Mouse (Mus musculus): Measurements from ENCODE around the gene 1700020N01Rik. TPM values are rescaled to one million over a fixed set of nuclear protein-coding genes. Genes with fewer than 3 reads are reported as not detected.

The 1700020N01Rik gene
- total and polyA plus RNA-seq, 2 experiments from 2014 or later, result not detected

DNA sequence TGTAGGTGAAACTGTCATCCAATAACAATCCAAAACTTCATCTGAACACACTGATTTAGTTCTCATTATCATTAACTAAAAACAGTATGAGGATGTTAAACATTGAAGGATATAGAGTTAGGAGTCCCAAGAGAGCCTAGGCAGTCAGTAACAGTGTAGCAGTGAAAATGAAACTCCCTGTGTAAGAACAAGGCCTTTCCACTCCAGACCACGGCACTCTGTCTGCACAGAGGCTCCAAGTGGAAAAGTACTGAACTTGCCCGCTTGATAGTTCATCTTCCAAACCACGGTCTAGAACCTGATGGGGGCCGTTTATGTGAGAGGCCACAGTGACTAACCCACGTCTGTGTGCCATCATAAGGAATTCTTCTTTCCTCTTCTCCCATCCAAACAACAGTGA is 77.2 kb downstream of the 1700020N01Rik start:
- no peak for ATAC-seq
- 89% methylated on average over 5 of the region's 5 CpGs for WGBS
- no peaks in the 10 kb centered on the region for H3K9me3 ChIP-seq (ENCODE audit: low read length)

More for the DNA sequence above, 77.2 kb downstream of the 1700020N01Rik start:
- Histone ChIP-seq H3K27me3 (ENCODE audit: insufficient read depth, low read length) (no peaks in the 10 kb centered on the region), H3K4me3 (ENCODE audit: low read depth, low read length) (no peak overlapping the region), H3K4me1 (ENCODE audit: insufficient read depth) (no peaks in the 10 kb centered on the region), H3K4me2 (ENCODE audit: low read depth) (no peak overlapping the region), H3K36me3 (ENCODE audit: insufficient read depth) (no peaks in the 10 kb centered on the region), H3K9ac (no peak overlapping the region), H3K27ac (ENCODE audit: low read depth, low read length) (no peak overlapping the region)
- no peak for DNase-seq
- TF ChIP-seq CTCF (IDR thresholded peaks at IDR 0.05; ENCODE audit: low read depth), result no peak

Other genes starting within 250 kb of the 1700020N01Rik start
- gene Aldh8a1, start 215.9 kb upstream of the 1700020N01Rik start, total RNA-seq (2014; rRNA removed), result 0.10 TPM in 1 of 2 replicates, not detected in the other
- gene Aldh8a1, start 215.9 kb upstream of the 1700020N01Rik start, polyA plus RNA-seq (2015; fragmentation: Nextera tagmentation; extraction: Ambion mirVana), result not detected in 2 replicates